Mouse (Mus musculus) embryonic fibroblast, embryonic 13.5 days (primary cell): ENCODE results near the gene Bend3.

Experiments used
- CTCF ChIP-seq: IDR thresholded peaks from 2 replicates; pipeline ENCODE4 v1.5.1; 2011; ENCODE audit warnings: mild to moderate bottlenecking, control low read depth, low read length, moderate library complexity, borderline replicate concordance; ENCODE audit not compliant: insufficient read depth
- POLR2A ChIP-seq: IDR thresholded peaks from 2 replicates; pipeline ENCODE4 v1.6.1; 2011; ENCODE audit warnings: low read depth, mild to moderate bottlenecking, control low read depth, low read length, moderate library complexity

DNA sequence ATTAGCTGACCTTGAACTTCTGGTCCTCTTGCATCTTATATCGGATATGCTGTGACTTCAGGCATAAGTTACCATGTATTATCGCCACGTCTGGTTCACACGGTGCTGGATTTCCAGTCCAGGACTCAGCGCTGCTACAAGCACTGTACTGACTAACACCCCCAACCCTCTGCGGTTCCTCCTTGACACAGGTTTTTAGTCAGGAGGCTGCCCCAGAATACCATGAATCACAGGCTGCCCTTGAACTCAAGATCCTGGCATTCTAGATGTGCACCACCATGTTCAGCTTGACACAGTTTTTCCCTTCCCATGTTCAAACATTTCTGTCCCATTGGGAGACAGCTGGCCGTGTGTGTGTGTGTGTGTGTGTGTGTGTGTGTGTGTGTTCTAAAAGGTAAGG, 10.5 kb downstream of the Bend3 start:
- TF ChIP-seq CTCF (no peak), POLR2A (no peak)
